Mouse (Mus musculus) erythroid progenitor cell, adult 5-6 weeks (primary cell): Measurements from ENCODE around the gene Toporsl. TPM values are rescaled to one million over a fixed set of nuclear protein-coding genes. Genes with fewer than 3 reads are reported as not detected.

ENCODE experiments used
- ATAC-seq: replicated peaks from 2 replicates; pipeline ENCODE4 v1.8.0; 2016; ENCODE audit warnings: moderate number of reproducible peaks, mild to moderate bottlenecking, moderate TSS enrichment, inconsistent platforms; ENCODE audit not compliant: poor library complexity, low FRiP score, severe bottlenecking
- total RNA-seq, 2 experiments: library from RNA; stranded (forward) in 1 of 2; stranded (reverse) in 1 of 2; fragments of 150-400 nt in 1 of 2; fragments of 186-747, 209-891 nt in 1 of 2; gene quantifications; 2 replicates each; pipeline versions ENCODE4 v1.2.3 to v1.2.4; 2015 to 2017; ENCODE audit warnings: low replicate concordance in 2 of 2

The Toporsl gene
- total RNA-seq (2015; ENCODE audit: low replicate concordance) (not detected in 2 replicates), total RNA-seq (2017; ENCODE audit: low replicate concordance) (not detected in 2 replicates)

GRCm38 (mm10) chr4:52595927-52596326 is at the start of gene Toporsl:
Gene Toporsl, plus strand, starts transcription at chr4:52596274.
- no peak for ATAC-seq

- ATAC-seq = no peak
These were observed 38.4 kb upstream of the Toporsl start for GRCm38 (mm10) chr4:52557672-52558071.

GRCm38 (mm10) chr4:52558080-52558479 is 38.0 kb upstream of the Toporsl start:
- no peak for ATAC-seq

- ATAC-seq = no peak
These were observed 32.2 kb upstream of the Toporsl start for GRCm38 (mm10) chr4:52563859-52564258.

GRCm38 (mm10) chr4:52586194-52586734 is 9.8 kb upstream of the Toporsl start:
- no peak for ATAC-seq

- no peak for ATAC-seq
These were observed 2.2 kb upstream of the Toporsl start for GRCm38 (mm10) chr4:52593821-52594356.

- no peak for ATAC-seq
These were observed 1.4 kb upstream of the Toporsl start for GRCm38 (mm10) chr4:52594632-52595031.

- no peak for ATAC-seq
These were observed 2.3 kb downstream of the Toporsl start for GRCm38 (mm10) chr4:52598180-52598881.

- ATAC-seq = no peak
These were observed 10.8 kb downstream of the Toporsl start for GRCm38 (mm10) chr4:52606923-52607322.

- no peak for ATAC-seq
These were observed 38.9 kb downstream of the Toporsl start for GRCm38 (mm10) chr4:52634986-52635385.

- ATAC-seq = no peak
These were observed 51.7 kb downstream of the Toporsl start for GRCm38 (mm10) chr4:52647791-52648190.

GRCm38 (mm10) chr4:52659701-52660100 is 63.6 kb downstream of the Toporsl start:
- ATAC-seq = no peak

- no peak for ATAC-seq
These were observed 64.6 kb downstream of the Toporsl start for GRCm38 (mm10) chr4:52660701-52661117.

- ATAC-seq = no peak
These were observed 65.2 kb downstream of the Toporsl start for GRCm38 (mm10) chr4:52661311-52661710.

Other genes starting within 250 kb of the Toporsl start
- 183 and 207 TPM in 2 replicates for gene Smc2, start 157.0 kb upstream of the Toporsl start, total RNA-seq (2015; ENCODE audit: low replicate concordance)
- gene Smc2, start 157.0 kb upstream of the Toporsl start, total RNA-seq (2017; ENCODE audit: low replicate concordance) = 393 and 448 TPM in 2 replicates
- gene Vma21-ps, start 99.0 kb upstream of the Toporsl start, total RNA-seq (2015; ENCODE audit: low replicate concordance) = not detected in 2 replicates
- gene Vma21-ps, start 99.0 kb upstream of the Toporsl start, total RNA-seq (2017; ENCODE audit: low replicate concordance) = not detected in 2 replicates
- not detected in 2 replicates for gene Olfr275, start 218.3 kb downstream of the Toporsl start, total RNA-seq (2015; ENCODE audit: low replicate concordance)
- gene Olfr275, start 218.3 kb downstream of the Toporsl start, total RNA-seq (2017; ENCODE audit: low replicate concordance) = not detected in 2 replicates